Mouse (Mus musculus): ENCODE data around the gene Ccdc115.
"Not testable (repeated sequence)": the region's sequence is repeated elsewhere in the genome, so short reads cannot be mapped to it uniquely, and the experiment has no call there.

Ccdc115 gene

DNA sequence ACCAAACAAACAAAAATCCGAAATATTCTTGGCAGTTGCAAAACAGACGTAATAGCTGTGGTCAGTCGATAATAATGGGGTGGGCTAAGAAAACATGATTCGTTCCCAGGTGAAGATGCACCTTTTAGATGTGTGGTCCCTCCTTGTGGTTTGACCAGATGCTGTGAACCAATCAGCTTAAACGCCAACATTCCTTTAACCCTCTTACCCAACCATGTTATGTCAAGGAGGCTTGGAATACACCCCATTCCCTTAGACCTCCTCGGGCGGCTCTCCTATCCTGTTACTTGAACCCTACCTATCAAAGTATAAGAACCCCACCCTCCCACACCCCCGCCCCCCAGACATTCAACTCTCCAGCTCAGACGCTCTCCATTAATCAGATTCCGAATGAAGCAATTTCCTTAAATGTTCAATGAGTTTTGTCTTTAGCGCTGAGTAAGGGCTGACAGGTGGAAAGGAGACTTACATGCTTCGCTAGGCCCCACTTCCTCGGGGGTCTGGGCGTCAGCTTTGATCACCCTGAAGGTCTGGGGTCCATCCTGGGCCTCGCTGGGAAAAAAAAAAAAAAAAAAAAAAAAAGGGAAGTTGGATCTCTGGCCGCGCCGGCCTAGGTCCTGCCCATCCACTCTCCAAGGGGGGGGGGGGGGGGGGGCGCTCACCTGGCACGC lies 956 bp downstream of the Ccdc115 start:
- no peak for DNase-seq (ENCODE audit: low read depth, low spot score)

DNA sequence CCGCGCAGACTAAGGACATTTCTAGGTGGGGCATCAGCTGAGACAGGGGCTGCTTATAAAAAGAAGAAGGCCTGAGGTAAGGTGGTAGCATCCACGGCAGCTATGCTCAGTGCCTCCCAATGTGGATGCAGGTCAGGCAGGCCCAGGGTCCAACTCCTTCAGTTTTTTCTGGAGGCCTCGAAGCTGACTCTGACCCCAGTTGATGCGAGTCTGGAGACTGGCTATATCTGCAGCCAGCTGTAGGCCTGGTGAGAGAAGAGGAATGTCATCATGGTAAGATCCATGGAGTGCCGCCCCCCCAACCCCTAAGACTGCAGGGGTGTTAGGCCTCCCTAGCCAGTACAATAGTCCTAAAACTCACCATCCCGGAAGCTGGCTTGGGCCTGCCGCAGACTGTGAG lies 2.1 kb downstream of the Ccdc115 start:
- DNase-seq (ENCODE audit: low read depth, low spot score), result not testable (repeated sequence)

DNA sequence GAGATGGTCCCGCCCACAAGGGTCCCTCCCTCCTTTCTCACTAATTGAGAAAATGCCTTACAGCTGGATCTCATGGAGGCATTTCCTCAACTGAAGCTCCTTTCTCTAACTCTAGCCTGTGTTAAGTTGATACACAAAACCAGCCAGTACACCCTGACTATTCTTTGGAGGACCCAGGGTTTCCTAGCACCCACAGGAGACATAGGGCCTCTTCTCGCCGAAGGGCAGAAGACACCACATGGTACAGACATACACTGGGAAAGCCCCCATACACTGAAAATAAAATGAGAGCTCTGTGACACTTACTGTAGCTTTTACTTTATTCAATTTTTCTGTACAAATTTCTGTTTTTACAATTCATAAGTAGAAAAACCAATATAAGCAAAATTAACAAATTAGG lies 3.1 kb downstream of the Ccdc115 start:
- DNase-seq (ENCODE audit: low read depth, low spot score), result no peak

DNA sequence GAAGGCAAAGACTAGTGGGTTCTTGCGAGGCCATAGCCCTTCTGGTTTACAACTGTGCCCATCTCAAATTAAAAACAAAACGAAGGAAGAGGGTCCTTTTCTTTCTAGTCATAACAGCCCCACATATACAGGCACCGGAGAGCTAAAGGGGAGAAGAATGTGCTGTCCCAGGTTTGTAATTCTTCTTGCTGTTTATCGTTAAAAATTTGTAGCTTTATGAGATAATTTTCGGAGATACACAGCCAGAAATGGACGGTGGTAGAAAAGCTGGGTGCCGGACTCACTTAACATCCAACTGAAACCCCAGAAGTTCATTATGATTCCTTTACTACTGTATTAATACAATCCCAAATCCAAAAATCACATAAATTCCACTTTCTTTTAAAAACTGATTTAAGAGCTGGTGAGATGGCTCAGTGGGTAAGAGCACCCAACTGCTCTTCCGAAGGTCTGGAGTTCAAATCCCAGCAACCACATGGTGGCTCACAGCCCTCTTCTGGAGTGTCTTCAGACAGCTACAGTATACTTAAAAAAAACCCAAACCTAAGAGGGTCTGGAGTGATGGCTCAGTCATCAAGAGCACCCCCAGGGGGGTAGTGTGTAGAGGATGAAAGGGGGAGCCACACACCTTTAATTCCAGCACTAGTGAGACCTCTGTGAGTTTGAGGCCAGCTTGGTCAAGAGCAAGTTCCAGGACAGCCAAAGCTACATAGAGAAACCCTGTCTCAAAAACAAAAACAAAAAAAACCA lies 3.9 kb downstream of the Ccdc115 start:
- DNase-seq (ENCODE audit: low read depth, low spot score), result no peak

DNA sequence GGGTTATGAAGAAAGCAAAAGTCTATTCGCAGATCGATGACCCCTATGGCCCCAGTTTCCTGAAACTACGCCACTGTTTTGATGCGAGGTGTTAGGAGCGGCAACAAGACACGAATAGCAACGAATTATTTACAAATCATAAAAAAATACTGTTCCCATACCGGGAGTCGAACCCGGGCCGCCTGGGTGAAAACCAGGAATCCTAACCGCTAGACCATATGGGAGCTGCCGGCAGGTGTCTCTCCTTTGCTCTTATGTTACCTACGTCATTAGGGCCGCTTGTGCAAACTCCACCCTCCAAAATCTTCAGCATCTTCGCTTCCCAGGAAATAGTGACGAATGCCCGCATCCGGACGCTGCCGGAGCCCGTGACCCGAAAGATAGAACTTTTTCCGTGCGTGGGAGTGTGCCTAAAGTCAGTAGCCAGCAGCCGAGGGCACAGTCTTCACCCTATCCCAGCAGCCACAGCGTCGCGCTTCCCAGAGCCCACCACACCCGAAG lies 4.8 kb downstream of the Ccdc115 start:
- DNase-seq (ENCODE audit: low read depth, low spot score), result peak; percentile 94

DNA sequence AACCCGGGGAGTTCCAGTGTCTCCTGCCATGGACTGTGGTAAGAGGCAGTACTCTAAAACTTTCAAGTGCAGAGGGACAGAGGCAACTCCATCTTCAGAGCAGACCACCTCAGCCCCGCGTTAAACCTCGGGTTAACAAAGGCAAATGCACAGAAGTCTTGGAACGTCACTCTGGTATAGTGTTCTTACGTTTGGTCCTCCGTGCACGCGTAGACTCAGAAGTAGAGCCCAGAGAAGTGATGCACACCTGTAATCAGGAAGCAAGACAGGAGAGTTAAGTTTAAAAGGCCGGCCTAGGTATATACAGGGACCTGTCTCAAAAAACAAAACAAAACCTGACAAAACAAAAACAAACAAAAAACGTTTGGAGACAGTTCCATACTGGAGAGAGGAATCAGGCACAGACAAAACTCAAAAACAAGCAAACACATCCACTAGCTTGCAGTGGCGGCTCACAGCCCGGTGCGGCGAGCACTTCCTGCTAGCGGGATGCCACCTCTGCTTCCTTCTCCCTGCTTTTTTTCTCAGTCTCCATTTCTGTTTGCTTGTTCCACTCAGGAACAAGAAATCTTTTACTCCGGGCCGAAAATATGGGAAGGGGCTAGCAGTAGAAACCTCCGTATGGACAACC lies 5.5 kb downstream of the Ccdc115 start:
- DNase-seq (ENCODE audit: low read depth, low spot score), result peak; percentile 71

DNA sequence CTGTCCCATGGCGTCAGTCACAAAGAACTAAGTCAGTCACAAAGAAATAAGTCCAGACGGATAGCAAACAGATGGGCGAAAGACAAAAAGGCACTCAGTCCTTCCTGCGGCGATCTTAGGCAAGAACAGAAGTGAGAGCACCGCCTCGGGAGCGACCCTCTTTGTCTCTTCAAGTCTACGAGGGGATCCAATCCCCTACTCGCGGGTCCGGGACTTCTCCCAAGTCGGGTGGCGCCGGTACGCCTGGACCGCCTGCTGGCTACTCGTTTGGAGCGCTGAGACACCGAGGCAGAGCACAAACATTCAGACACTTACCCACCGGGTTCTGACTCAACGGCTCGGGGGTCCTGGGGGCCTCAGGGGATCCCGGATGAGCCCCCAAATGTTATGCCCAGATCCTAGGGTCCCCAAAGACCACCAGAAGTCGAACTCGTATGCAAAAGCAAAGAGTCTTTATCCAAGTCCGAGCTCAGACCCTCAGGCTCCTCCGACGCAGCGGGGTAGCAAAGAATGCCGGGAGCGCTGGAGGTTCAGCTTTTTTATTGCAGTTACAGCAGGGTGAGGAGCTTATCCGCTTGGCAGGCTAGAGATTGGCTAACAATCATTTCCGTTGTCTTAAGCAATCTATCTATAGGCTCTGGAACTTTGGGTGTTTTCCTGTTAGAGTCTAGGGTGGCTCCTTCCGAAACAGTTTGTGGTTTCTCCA lies 6.5 kb downstream of the Ccdc115 start:
- peak; percentile 72 for DNase-seq (ENCODE audit: low read depth, low spot score)

DNA sequence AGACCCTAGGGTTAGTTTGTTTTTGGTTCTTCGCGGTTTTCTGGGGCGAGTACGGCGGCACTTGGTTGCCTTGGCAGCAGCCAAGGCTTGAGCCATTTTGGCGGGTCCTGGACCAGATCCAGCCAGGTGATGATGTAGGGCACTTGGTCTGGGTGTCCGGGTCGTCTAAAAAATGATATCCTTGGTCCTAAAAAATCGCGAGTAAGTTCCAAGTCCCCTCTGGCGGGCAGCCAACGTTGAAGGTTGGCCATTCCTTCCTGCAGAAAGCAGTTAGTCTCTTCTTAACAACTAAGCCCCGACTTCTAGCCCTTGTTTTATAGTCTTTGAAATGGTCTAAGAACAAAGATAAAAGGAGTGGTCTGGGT lies 7.1 kb downstream of the Ccdc115 start:
- DNase-seq (ENCODE audit: low read depth, low spot score), result no peak

DNA sequence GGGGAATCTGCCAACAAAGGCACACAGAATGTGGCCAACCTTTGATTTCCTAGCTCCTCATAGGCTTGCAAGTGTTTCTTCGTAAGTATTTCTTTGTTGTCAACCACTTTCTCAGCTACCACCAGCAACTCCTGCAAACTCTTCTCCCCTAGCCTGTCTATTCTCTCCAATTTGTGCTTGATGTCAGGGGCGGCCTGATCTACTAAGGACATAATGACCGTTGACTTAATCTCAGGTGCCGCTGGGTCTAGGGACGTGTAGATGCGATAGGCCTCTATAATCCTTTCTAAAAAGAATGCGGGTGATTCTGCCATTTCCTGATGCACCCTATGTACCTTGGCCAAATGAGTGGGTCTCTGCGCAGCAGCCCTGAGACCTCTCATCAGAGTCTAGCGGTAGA lies 8.0 kb downstream of the Ccdc115 start:
- no peak for DNase-seq (ENCODE audit: low read depth, low spot score)

DNA sequence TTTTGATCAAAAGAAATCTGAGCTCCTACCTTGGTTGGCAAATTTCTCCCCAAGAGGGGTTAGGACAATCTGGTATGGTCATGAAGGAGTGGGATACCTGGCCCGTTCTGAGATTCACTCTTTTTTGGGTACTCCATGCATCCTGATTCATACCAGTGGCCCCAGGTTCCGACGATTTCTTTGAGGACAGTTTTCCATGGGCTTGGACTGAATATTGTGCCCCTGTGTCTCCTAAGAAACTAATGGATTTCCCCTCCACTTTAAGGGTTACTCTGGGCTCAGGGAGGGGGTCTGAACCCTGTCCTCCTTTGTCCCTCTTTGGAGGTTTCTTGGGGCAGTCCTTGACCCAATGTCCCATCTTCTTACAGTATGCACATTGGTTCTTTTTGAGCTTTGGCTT lies 8.5 kb downstream of the Ccdc115 start:
- DNase-seq (ENCODE audit: low read depth, low spot score), result no peak

DNA sequence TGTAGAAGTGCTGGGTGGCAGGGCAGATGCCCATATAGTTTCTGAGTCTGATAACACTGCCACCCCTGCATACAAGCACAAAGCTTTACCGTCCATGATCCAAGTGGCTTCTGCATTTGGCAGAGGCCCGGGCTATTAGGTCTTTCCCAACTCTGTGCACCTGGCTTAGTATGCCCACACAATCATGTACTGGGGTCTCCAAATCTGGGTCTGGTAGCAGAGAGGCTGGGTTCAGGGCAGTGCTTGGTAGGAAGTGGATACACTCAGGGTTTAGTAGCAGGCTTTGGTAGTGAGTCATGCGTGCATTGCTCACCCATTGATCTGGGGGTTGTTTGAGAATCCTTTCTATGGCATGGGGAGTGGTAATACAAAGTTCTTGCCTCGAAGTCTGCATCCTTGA lies 10.2 kb downstream of the Ccdc115 start:
- DNase-seq (ENCODE audit: low read depth, low spot score), result no peak

DNA sequence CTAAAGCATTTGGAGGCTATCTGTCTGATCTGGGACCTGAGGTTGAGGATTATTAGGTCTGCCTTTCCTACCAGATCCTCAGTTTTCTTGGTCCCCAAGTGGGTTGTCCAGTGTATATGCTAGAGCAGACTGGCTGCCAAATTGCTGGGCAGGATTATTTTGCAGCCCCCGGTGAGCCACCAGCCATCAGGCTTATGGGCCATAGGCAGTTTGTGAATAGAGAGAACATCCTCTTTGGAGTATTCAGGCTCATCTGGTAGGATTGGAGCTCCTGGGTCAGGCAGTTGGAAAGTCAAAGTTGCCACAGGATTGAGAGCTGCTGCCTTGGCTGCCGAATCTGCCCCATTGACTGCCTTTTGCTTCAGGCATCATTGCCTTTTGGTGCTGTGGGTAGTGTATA lies 11.0 kb downstream of the Ccdc115 start:
- DNase-seq (ENCODE audit: low read depth, low spot score), result no peak

DNA sequence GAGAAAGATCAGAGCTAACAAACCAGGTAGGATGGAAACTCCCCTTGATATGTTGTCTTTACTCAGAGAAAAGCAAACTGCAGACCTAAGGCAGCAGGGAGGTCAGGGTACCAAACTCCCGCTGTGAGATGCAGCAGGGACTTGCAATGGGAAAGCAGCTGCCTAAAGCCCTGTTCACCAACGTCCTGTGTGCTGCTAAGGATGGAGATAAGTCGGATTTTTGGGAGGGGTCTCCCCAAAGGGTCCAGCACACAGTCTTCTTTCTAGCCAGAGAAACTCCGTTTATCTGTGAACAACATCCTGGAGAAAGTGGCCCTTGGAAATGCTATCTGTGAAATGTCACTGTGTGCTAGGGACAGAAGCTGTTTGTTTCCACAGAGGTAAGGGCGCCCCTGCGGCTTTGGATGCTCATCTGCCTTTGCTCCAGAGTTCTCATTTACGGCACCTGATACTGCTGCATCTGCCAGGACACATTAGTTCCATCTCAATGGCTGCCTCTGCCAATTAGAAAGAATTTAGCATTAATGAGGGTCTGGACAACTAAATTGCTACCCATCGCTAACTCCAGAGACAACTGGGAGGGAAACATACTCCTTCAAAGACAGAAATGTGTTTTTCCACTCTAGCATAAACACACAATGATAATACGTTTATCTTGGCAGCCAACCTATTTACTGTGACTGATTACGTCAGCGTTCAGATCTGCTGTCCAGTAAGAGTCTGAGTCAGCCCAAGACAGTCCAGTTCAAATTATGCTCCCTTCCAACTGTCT lies 40.1 kb downstream of the Ccdc115 start:
- DNase-seq (ENCODE audit: low read depth, low spot score), result no peak

DNA sequence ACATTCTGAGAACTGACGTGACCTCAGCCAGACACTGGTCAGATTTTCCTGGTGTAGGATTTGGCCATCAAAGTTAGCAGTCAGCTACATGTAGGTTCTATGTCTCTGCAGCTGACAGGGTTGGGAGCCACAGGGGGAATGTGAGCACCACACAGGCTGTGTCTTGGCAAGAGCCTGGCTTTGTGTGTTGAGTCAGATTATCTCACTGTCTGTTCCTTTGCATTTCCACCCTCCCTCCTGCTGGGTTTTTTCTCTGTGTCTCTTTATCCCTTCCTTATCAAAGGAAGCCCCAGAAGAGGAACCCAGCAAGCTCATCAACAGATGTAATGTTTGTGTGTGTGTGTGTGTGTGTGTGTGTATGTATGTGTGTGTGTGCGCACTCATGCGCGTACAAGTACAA lies 43.2 kb downstream of the Ccdc115 start:
- no peak for DNase-seq (ENCODE audit: low read depth, low spot score)

DNA sequence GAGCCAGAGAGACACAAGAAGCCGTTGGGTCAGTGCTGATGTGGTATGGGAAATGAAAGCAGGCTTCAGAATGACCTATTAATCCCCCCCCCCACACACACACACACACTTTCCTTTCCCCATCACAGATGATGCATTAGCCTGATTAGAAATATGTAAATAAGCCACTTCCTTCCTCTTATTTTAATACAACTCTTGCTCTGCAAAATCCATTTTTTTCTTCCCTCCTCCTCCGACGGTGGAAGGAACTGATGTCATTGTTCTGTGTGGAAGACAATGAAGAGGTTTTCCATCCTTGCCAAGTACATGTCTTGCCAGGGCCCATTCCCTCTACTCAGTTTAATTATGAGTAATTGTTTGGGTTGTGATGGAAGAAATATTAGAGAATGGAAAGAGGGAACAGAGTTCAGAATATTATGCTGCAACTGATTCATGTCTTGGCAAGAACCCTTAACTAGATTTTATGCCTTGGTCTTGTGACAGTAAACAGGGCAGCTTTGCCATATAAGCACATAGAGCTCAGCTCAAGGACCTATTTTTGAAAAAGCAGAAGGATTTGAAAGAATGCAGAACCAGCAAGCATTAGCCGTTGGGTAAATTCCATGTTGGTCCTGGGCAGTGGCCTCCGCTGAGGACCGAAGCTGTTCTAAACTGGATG lies 50.1 kb downstream of the Ccdc115 start:
- no peak for DNase-seq (ENCODE audit: low read depth, low spot score)

DNA sequence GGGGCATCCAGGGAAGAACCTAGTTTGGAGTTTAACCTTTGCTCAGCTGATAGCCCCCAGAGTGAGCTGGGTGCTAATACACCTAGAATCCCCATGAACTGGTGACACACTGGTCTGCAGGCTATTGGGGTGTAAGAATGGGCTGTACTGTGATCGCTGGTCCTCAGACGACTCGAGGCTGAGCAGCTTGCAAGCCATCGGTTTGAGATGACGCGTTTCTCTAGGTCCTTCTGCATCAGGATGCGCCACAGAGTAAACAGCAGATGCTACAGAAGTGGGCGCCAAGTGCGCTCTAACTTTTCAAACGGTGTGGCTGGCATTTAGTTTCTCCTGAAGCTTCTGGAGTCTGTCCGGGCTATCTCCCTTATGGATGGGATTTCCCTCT lies 50.6 kb downstream of the Ccdc115 start:
- DNase-seq (ENCODE audit: low read depth, low spot score), result no peak

DNA sequence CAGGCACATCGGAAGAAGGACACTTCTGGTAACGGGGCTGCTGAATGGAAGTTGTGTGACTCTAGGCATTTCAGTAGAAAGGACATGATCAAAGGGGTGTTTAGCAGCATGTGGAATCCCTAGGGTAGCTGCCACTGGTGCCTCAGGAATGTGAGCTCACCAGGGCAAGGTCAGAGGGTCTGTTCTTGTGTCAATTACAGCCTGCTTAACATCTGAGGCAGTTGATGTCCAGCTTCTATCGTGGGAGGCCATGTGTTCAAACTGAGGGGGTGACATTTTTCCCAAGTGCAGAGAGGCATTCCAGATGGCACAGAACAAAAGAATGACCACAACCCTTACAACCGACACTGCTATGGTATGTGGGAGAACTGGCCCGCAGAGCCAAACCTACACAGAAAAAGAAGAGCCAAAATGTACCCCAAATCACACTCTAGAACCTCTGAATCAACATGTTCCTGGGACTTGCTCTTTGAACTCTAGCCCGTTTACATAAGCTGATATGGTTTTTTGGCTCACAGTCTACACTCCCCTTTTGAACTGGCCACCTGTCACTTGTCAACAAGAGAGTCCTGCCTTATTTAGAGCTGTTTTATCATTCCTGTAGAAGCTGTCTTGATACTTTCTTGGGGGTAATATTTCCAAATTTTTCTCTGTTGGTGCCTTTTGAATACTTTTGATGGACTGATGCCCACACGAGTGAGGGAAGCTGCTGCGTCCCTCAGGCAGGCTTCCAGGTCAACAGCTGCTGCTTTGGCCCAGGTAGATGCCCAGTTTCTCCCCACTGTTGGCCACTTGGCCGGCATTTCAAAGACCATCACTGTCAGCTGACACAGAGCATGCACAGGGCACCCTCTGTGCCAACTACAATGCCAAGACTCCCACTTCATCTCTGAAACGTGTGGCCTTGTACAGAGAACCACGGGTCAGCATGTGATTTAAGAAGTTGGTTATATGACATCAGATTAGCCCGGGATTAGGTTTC lies 51.8 kb downstream of the Ccdc115 start:
- no peak for DNase-seq (ENCODE audit: low read depth, low spot score)
